Mouse (Mus musculus) adrenal gland, adult 2 months (tissue): ENCODE results near the gene Mospd1. TPM values are rescaled to one million over a fixed set of nuclear protein-coding genes. Genes with fewer than 3 reads are reported as not detected.

ENCODE experiments used
- DNase-seq: peaks from one replicate; pipeline ENCODE4 v3.0.0; 2021
- long read RNA-seq: library from polyadenylated mRNA; stranded (forward); transcript quantifications from one replicate; pipeline ENCODE4 v2.0.0, GENCODE M21; 2021
- polyA plus RNA-seq: library from polyadenylated mRNA; depleted of rRNA; stranded (reverse); fragments of >200 nt; gene quantifications from 2 replicates; pipeline ENCODE4 v1.2.3, GENCODE M21; 2012; rRNA removed
- total RNA-seq, 2 experiments: library from RNA; stranded (reverse); gene quantifications; 2 replicates each; pipeline ENCODE4 v1.2.3; 2021

Mospd1 gene
- total RNA-seq (10 to 100 TPM; 18.4 to 25.8 TPM), polyA plus RNA-seq (0.27 and 0.42 TPM in 2 replicates)
- long read RNA-seq, transcript Mospd1-202 (6 exons, 1,773 nt), result major isoform, 18 of 26 reads
- long read RNA-seq, partial matches to known transcripts, result 1 of 26 reads
- long read RNA-seq, other reads (novel, unspliced or antisense), result 7 of 26 reads

- DNase-seq, result peak; percentile 93
These were observed at the start of gene Mospd1 for GRCm38 (mm10) chrX:53370366-53370740. Gene Mospd1, minus strand, starts transcription at chrX:53370502.

DNA sequence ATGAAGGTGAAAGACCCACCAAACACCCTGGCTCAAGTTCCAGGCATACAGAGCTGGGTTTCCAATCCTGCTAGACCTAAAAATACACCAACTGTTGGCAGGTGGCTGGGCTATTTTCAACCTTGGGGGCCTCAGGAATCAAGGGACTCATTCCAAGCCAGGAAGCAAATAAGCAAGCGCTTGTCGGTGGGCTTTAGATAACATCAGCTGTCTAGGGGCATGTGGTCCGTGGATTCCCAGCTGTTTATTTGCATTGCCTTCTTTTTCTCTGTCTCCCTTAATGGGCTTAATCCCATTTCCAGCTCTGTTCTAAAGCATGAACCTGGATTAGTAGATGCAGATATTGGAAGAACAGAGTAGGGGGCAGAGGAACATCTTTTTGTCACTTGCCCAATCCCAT, 16.1 kb upstream of the Mospd1 start:
- DNase-seq, result no peak

GRCm38 (mm10) chrX:53383122-53383521, 12.8 kb upstream of the Mospd1 start:
- peak; percentile 15 for DNase-seq

DNA sequence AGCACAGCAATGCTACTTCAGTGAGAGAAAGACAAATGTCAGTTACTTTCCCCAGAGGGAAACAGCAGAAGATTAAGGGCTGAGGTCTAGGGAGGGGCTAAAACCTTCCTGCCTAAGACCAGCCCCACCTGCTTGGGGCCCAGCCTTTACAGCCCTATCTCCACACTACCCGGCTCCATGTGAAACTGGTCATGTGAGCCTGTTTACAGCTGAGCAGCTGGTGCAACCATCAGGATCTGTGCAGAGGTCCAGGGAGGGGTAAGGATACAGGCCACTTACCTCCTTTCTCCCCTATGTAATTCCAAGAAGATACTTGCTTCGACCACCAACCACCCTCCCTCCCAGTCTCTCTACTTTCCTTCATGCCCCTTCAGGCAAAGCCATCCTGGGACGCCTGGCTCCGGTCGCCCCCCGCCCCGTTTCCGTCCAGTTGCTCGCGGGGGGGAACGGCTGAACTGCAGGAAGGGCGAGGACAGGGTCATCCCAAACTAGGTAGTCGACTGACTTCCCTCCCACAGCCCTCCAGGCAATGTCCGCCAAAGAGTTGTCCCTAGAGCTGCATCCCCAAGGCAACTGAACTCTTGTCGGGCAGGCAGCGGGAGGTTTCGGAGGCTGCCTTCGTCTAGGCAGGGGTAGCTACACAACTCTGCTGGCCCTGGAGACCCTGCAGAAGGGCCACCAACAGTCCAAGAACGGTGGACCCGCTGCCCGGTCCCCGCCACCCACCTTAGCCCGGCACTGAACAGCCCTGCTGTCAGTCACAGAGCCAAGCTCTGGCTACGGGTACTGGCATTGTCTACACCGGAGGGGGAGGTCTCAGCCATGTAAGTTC, 552 bp downstream of the Mospd1 start:
- DNase-seq, result peak; percentile 31

GRCm38 (mm10) chrX:53364668-53365383, 5.5 kb downstream of the Mospd1 start:
- DNase-seq, result no peak

DNA sequence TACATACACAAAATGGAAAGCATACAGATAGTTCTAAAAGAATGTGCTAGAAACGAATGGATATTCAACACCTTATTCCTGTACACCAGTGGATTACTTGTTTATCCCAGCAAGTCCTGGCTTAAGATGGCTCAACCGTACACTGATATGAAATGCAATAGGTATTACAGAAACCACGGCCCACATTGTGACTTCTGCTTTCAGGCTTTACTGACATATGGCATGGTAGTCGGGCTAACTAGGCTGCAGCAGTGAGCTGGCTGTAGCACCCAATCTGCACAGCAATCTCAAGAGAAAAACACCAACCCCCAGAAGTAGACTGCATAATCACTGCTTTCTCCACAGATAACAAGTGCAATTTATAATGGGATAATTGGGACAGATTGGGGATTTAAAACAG, 21.9 kb downstream of the Mospd1 start:
- no peak for DNase-seq

GRCm38 (mm10) chrX:53341531-53341930, 28.8 kb downstream of the Mospd1 start:
- DNase-seq, result peak; percentile 43

DNA sequence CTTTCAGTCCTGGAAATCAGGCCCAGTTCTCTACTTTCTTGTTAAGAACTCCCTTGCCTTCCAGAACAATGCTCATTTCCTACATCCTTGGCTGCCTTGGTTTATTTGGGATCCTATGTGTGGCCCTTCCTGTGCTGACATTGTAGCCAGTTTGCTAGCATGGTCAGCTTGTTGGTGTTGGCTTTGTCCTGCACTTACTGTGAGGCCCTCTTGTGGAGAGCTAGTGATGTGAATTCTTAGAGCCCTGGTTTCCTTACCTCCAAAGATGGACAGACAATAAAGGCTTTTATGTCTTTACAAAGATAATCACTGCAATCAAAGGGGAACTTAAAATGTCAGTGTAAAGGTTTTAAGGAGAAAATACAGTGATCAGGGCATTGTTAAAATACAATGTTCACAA, 32.9 kb downstream of the Mospd1 start:
- peak; percentile 6 for DNase-seq

- no peak for DNase-seq
These were observed 39.9 kb downstream of the Mospd1 start for GRCm38 (mm10) chrX:53330396-53330795.

GRCm38 (mm10) chrX:53321111-53321510, 49.2 kb downstream of the Mospd1 start:
- peak; percentile 56 for DNase-seq

- DNase-seq, result no peak
These were observed 49.7 kb downstream of the Mospd1 start for GRCm38 (mm10) chrX:53320564-53320963.

Other genes starting within 250 kb of the Mospd1 start
- not detected for gene Plac1, start 130.4 kb downstream of the Mospd1 start, total RNA-seq
- gene Plac1, start 130.4 kb downstream of the Mospd1 start, polyA plus RNA-seq, result not detected in 2 replicates
- gene Fam122b, start 100.7 kb downstream of the Mospd1 start, total RNA-seq, result 1 to 10 TPM; 7.6 to 8.1 TPM
- gene Fam122b, start 100.7 kb downstream of the Mospd1 start, polyA plus RNA-seq, result 1.9 and 2.6 TPM in 2 replicates
- not detected for gene Fam122c, start 97.1 kb downstream of the Mospd1 start, total RNA-seq
- gene Fam122c, start 97.1 kb downstream of the Mospd1 start, polyA plus RNA-seq, result not detected in 2 replicates
- not detected for gene Etd, start 64.4 kb upstream of the Mospd1 start, total RNA-seq
- gene Etd, start 64.4 kb upstream of the Mospd1 start, polyA plus RNA-seq, result not detected in 2 replicates
- gene Rtl8c, start 237.5 kb upstream of the Mospd1 start, total RNA-seq, result 100 to 1,000 TPM; 126 to 170 TPM
- gene Rtl8c, start 237.5 kb upstream of the Mospd1 start, polyA plus RNA-seq, result 81.9 and 90.6 TPM in 2 replicates
- gene Gm14597, start 238.5 kb upstream of the Mospd1 start, total RNA-seq, result not detected
- gene Gm14597, start 238.5 kb upstream of the Mospd1 start, polyA plus RNA-seq, result not detected in 2 replicates